Mouse (Mus musculus) heart, embryonic 10.5 days (tissue): ENCODE data around the gene Gbp2. TPM values are rescaled to one million over a fixed set of nuclear protein-coding genes. Genes with fewer than 3 reads are reported as not detected.

Experiments
- DNase-seq: peaks from one replicate; pipeline ENCODE4 v3.0.0-alpha.2; 2017; ENCODE audit warnings: low spot score
- H3K27ac ChIP-seq: fragments of 300-500 bp; sonication (generic); 2 replicates; pipeline ENCODE4 v1.5.1; 2016; ENCODE audit warnings: mild to moderate bottlenecking
- H3K27me3 ChIP-seq: fragments of 300-500 bp; sonication (generic); 2 replicates; pipeline ENCODE4 v1.6.1; 2016; ENCODE audit warnings: mild to moderate bottlenecking; ENCODE audit not compliant: poor library complexity, insufficient read depth, severe bottlenecking
- H3K36me3 ChIP-seq: fragments of 300-500 bp; sonication (generic); 2 replicates; pipeline ENCODE4 v1.6.1; 2016; ENCODE audit warnings: mild to moderate bottlenecking, moderate library complexity
- H3K4me1 ChIP-seq: fragments of 300-500 bp; sonication (generic); 2 replicates; pipeline ENCODE4 v1.6.1; 2016; ENCODE audit warnings: mild to moderate bottlenecking
- H3K4me3 ChIP-seq: fragments of 300-500 bp; sonication (generic); 2 replicates; pipeline ENCODE4 v1.5.1; 2016; ENCODE audit warnings: mild to moderate bottlenecking, moderate library complexity
- H3K9me3 ChIP-seq: fragments of 300-500 bp; sonication (generic); 2 replicates; pipeline ENCODE4 v1.6.1; 2016; ENCODE audit warnings: mild to moderate bottlenecking, moderate library complexity
- WGBS: fragments of 180-500 bp; shearing (Covaris S2); methylation state at CpG from one replicate; pipeline ENCODE4 v1.1.7; 2016; 5-methylcytosine and 5-hydroxymethylcytosine counted together
- polyA plus RNA-seq: library from polyadenylated mRNA; unstranded; fragments of >200 nt; fragmentation: Nextera tagmentation; extraction: Ambion mirVana; gene quantifications from 2 replicates; pipeline ENCODE4 v1.2.1, GENCODE M21; 2016

Gbp2 gene
- polyA plus RNA-seq: 0.32 and 0.53 TPM in 2 replicates

GRCm38 (mm10) chr3:142620111-142620955, at the start of gene Gbp2:
Gene Gbp2, plus strand, starts transcription at chr3:142620602.
- Histone ChIP-seq H3K27ac (no peak within 1 kb of the TSS), H3K9me3 (no peaks in the 10 kb centered on the region), H3K27me3 (no peaks in the 10 kb centered on the region), H3K36me3 (no peaks in the 10 kb centered on the region), H3K4me3 (no peak within 1 kb of the TSS; the same call in 1 of the 2 replicates), H3K4me1 (no peaks in the 10 kb centered on the region)
- no peak for DNase-seq
- 54% methylated on average over 4 of the region's 4 CpGs for WGBS

- H3K4me1 ChIP-seq: no peaks in the 10 kb centered on the region
- 85% methylated on average over 4 of the region's 4 CpGs for WGBS
These were observed 49.7 kb upstream of the Gbp2 start for GRCm38 (mm10) chr3:142570738-142571137.

GRCm38 (mm10) chr3:142577108-142577507, 43.3 kb upstream of the Gbp2 start:
- Histone ChIP-seq H3K4me1 (no peaks in the 10 kb centered on the region), H3K4me3 (no peak overlapping the region), H3K27me3 (no peaks in the 10 kb centered on the region), H3K36me3 (no peaks in the 10 kb centered on the region), H3K27ac (no peak overlapping the region), H3K9me3 (no peaks in the 10 kb centered on the region)
- DNase-seq: no peak
- 75% methylated on average over 3 of the region's 3 CpGs for WGBS

More at GRCm38 (mm10) chr3:142570738-142571137, 49.7 kb upstream of the Gbp2 start:
- DNase-seq: no peak
- H3K4me3 ChIP-seq: no peak overlapping the region
- no peaks in the 10 kb centered on the region for H3K9me3 ChIP-seq
- H3K36me3 ChIP-seq: no peaks in the 10 kb centered on the region
- no peak overlapping the region for H3K27ac ChIP-seq
- no peaks in the 10 kb centered on the region for H3K27me3 ChIP-seq

- 67% methylated on average over 4 of the region's 4 CpGs for WGBS
- DNase-seq: no peak
- H3K9me3 ChIP-seq: no peaks in the 10 kb centered on the region
- no peaks in the 10 kb centered on the region for H3K36me3 ChIP-seq
- H3K27me3 ChIP-seq: no peaks in the 10 kb centered on the region
- no peak overlapping the region for H3K4me3 ChIP-seq
- H3K27ac ChIP-seq: no peak overlapping the region
- no peaks in the 10 kb centered on the region for H3K4me1 ChIP-seq
These were observed 42.1 kb upstream of the Gbp2 start for GRCm38 (mm10) chr3:142578342-142578741.

GRCm38 (mm10) chr3:142583067-142583466, 37.3 kb upstream of the Gbp2 start:
- H3K9me3 ChIP-seq: no peaks in the 10 kb centered on the region
- no peaks in the 10 kb centered on the region for H3K36me3 ChIP-seq
- no peak for DNase-seq
- H3K4me3 ChIP-seq: no peak overlapping the region
- no peaks in the 10 kb centered on the region for H3K4me1 ChIP-seq
- H3K27ac ChIP-seq: no peak overlapping the region
- 89% methylated on average over 4 of the region's 4 CpGs for WGBS
- no peaks in the 10 kb centered on the region for H3K27me3 ChIP-seq

- no peak for DNase-seq
- Histone ChIP-seq H3K27me3 (no peaks in the 10 kb centered on the region), H3K36me3 (no peaks in the 10 kb centered on the region), H3K27ac (no peak overlapping the region), H3K4me3 (no peak overlapping the region), H3K4me1 (no peaks in the 10 kb centered on the region), H3K9me3 (no peaks in the 10 kb centered on the region)
These were observed 33.0 kb upstream of the Gbp2 start for GRCm38 (mm10) chr3:142587386-142587785.

- Histone ChIP-seq H3K9me3 (no peaks in the 10 kb centered on the region), H3K36me3 (no peaks in the 10 kb centered on the region), H3K27ac (no peak overlapping the region), H3K4me1 (no peaks in the 10 kb centered on the region), H3K27me3 (no peaks in the 10 kb centered on the region), H3K4me3 (no peak overlapping the region)
- 68% methylated on average over 2 of the region's 2 CpGs for WGBS
- DNase-seq: no peak
These were observed 31.5 kb upstream of the Gbp2 start for GRCm38 (mm10) chr3:142588888-142589287.

GRCm38 (mm10) chr3:142590431-142591067, 29.9 kb upstream of the Gbp2 start:
- Histone ChIP-seq H3K4me3 (no peak overlapping the region), H3K4me1 (no peaks in the 10 kb centered on the region), H3K27me3 (no peaks in the 10 kb centered on the region), H3K9me3 (no peaks in the 10 kb centered on the region), H3K36me3 (no peaks in the 10 kb centered on the region), H3K27ac (no peak overlapping the region)
- DNase-seq: no peak
- 73% methylated on average over 4 of the region's 4 CpGs for WGBS

- DNase-seq: no peak
- H3K27ac ChIP-seq: no peak within 1 kb of the TSS
- H3K9me3 ChIP-seq: no peaks in the 10 kb centered on the region
- H3K4me1 ChIP-seq: no peaks in the 10 kb centered on the region
- no peak within 1 kb of the TSS for H3K4me3 ChIP-seq
- no peaks in the 10 kb centered on the region for H3K36me3 ChIP-seq
- H3K27me3 ChIP-seq: no peaks in the 10 kb centered on the region
- WGBS: 79% methylated on average over 1 of the region's 1 CpGs
These were observed 25.9 kb upstream of the Gbp2 start, which contains the start of gene Gbp2b for GRCm38 (mm10) chr3:142594547-142594946. Gene Gbp2b, plus strand, starts transcription at chr3:142594847.

- Histone ChIP-seq H3K4me1 (no peaks in the 10 kb centered on the region), H3K27ac (no peak overlapping the region), H3K4me3 (no peak overlapping the region), H3K9me3 (no peaks in the 10 kb centered on the region), H3K27me3 (no peaks in the 10 kb centered on the region), H3K36me3 (no peaks in the 10 kb centered on the region)
- 70% methylated on average over 3 of the region's 3 CpGs for WGBS
- no peak for DNase-seq
These were observed 22.5 kb upstream of the Gbp2 start for GRCm38 (mm10) chr3:142597923-142598322.

GRCm38 (mm10) chr3:142601675-142602074, 18.7 kb upstream of the Gbp2 start:
- no peaks in the 10 kb centered on the region for H3K9me3 ChIP-seq
- H3K4me3 ChIP-seq: no peak overlapping the region
- no peaks in the 10 kb centered on the region for H3K36me3 ChIP-seq
- no peaks in the 10 kb centered on the region for H3K27me3 ChIP-seq
- DNase-seq: no peak
- no peak overlapping the region for H3K27ac ChIP-seq
- no peaks in the 10 kb centered on the region for H3K4me1 ChIP-seq

GRCm38 (mm10) chr3:142618658-142619057, 1.7 kb upstream of the Gbp2 start:
- DNase-seq: no peak
- no peak overlapping the region for H3K27ac ChIP-seq
- no peaks in the 10 kb centered on the region for H3K4me1 ChIP-seq
- H3K36me3 ChIP-seq: no peaks in the 10 kb centered on the region
- no peaks in the 10 kb centered on the region for H3K27me3 ChIP-seq
- no peaks in the 10 kb centered on the region for H3K9me3 ChIP-seq
- no peak overlapping the region for H3K4me3 ChIP-seq
- 77% methylated on average over 3 of the region's 3 CpGs for WGBS

- Histone ChIP-seq H3K9me3 (no peaks in the 10 kb centered on the region), H3K4me1 (no peaks in the 10 kb centered on the region), H3K27me3 (no peaks in the 10 kb centered on the region), H3K4me3 (no peak overlapping the region), H3K36me3 (no peaks in the 10 kb centered on the region), H3K27ac (no peak overlapping the region)
- DNase-seq: no peak
- 64% methylated on average over 1 of the region's 1 CpGs for WGBS
These were observed 796 bp upstream of the Gbp2 start for GRCm38 (mm10) chr3:142619606-142620005.
